Mouse (Mus musculus): ENCODE data around the gene Spaca4. TPM values are rescaled to one million over a fixed set of nuclear protein-coding genes. Genes with fewer than 3 reads are reported as not detected.

Spaca4 gene
- polyA plus RNA-seq (2021; fragmentation: Nextera tagmentation): not detected in 2 replicates
- long read RNA-seq, experiment 1: 0 reads
- long read RNA-seq, experiment 2: 0 reads

DNA sequence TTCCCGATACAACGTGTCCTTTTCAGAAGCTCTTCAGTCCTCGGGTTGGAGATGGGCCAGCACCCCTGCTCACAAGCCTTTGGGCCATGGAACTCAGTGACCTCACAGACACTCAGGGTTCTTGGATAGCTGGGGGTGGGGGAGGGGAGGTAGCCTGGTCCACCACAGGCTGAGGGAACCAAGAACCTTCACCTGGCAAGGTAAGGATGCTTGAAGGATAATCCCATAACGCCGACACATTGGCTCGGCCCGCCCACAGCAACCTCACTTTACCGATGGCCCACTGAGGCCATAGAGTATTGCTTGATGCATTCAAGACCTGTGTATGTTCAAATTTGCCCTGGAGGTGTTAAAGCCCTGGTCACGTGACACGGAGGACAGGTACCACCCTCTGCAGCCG is at the start of gene Spaca4:
Gene Spaca4, minus strand, starts transcription at position 101 of the 400 bp plus-strand sequence.

DNA sequence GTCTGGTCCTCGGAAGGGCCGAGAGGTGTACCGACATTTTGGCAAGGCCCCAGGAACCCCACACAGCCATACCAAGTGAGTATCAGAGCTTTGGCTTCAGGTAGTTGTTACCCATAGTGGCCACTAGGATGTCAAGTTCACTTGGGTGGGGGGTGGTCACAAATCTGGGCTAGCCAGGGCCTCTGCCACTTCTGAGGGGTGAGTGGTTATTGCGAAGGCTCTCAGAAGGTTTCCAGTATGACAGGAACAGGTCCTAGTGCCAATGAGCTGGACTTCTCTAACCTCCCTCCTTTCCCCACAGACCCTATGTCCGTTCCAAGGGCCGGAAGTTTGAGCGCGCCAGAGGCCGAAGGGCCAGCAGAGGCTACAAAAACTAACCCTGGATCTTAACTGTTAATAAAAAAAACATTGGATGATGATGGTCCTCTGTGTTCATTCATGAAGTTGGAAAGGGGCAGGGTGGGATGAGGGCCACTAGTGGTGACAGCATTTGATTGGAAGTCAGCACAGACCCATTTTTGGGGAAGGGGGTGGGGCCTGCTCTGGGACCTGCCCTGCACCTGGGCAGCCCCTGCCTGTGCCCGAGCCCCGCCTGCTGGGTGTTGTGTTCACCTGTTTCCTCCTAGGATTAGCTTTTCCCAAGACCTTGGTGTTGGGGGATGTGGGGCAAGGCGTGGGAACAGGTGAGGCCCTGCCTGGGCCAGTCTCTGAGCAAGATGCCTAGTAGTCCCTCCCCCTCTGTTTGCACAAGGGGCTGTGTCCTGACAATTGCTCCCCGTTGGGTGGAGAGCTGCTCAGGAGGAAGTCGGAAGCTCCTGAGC is 5.0 kb downstream of the Spaca4 start, which contains the start of gene Fam83e:
Gene Fam83e, plus strand, starts transcription at position 800 of the 821 bp plus-strand sequence.

DNA sequence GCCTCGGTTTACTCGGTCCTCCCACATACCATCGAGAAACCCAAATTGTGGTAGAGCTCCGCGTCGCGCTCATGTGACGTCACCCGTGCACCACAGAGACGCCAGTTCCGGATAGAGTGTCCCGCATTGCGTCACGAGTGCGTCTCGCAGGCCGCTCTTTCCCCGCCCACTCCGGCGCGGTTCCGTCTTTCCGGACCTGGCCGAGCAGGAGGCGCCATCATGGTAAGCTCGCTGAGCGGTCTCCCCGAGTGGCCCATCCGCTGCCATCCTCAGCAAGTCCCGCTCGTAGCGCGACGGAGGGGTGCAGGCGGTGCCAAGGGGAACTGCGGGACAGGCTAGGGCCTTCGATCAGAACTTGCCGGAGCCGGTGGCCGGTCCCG is 7.7 kb downstream of the Spaca4 start, which contains the start of gene Sphk2:
Gene Sphk2, minus strand, starts transcription at position 85 of the 380 bp plus-strand sequence.

DNA sequence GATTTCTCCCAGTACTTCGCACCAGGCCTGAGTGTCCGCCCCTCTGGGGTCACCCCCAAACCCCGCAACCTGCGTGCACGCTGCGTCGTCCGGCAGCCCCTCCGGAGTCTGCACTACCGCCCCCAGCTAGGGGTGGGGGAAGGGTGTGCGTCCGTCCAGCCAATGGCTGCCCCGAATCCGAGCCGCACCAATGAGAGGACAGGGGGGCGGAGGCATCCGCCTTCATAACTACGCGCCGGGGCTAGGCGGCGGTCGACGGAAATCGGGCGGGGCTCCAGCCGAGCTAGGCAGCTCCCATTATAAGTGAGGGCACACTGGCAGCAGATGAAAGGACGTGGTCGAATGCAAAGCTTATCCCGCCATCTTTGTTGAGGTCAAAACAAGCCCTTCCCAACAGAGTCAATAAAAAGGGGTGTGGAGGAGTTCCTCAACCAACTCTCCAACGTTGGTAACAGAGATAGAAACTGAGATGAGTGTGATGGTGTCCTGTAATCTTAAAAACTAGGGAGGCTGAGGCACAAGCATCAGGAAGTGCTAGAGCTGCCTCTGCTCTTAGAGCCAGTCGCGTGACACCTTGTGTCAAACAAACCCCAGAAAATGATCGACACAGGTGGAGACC is 10.4 kb downstream of the Spaca4 start, which contains the start of gene Rpl18:
Gene Rpl18, plus strand, starts transcription at position 368 of the 619 bp plus-strand sequence.

DNA sequence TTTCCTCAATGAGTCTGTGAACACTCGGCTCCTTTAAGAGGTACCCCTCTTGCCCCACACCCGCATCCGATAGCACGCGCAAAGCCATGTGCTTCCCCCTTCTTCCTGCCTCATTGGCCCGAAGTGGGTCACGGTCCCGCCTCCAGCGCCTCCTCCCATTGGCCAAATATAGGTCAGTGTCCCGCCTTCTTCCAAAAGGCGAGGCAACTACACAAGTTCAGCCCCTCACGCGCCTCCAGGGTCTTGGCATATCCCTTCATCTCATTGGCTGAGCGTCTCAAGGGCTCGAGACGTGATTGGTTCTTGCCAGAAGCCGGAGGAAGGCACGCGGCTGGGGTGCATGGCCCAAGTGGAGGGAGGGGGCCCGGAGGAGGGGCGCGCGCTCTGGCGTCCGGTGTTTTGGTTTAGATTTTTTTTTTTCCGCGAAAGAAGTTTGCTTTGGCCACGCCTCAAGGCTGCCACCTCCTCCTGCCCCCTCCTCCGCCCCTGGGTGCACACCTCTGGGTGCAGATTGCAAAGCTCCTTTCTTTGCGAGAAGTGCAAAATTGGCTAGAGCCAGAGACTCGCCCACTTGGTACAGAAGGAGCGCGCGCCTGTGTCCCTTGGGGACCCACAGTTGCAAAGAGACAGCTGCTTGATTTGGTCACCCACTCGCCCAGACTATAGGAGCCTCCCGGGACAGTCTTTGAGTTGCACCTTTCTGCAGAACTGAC is 20.7 kb downstream of the Spaca4 start, which contains the start of gene Dbp:
Gene Dbp, plus strand, starts transcription at position 359 of the 713 bp plus-strand sequence.

DNA sequence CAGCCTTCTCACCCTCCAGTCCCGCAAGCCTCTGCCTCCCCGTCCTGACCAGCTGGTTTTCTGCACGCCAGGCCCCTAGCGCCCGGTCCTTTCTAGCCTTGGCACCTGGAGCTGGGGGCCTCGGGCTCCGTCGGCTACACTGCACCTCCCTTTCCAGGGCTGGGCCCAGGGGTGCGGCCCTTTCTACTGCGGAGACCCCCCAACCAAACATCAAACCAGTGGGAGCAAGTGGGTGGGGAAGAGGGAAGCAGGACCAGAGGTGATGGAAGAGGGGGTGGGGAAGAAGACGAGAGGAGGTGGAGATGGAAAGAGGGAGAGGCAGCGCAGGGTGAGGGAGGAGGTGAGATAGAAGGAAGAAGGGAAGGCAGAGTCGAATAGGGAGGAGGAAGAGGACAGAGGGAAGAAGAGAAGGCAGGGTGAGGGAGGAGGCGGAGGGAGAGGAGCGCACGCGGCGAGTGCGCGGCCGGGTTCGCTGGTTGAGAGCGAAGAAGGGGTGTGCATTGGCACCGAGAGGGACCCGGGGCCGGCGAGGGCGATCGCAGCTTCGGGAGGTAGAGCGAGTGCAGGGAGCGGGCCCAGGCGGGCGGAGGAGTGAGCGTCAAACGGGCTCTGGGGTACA is 26.0 kb downstream of the Spaca4 start, which contains the start of gene Car11:
Gene Car11, plus strand, starts transcription at position 321 of the 619 bp plus-strand sequence.

DNA sequence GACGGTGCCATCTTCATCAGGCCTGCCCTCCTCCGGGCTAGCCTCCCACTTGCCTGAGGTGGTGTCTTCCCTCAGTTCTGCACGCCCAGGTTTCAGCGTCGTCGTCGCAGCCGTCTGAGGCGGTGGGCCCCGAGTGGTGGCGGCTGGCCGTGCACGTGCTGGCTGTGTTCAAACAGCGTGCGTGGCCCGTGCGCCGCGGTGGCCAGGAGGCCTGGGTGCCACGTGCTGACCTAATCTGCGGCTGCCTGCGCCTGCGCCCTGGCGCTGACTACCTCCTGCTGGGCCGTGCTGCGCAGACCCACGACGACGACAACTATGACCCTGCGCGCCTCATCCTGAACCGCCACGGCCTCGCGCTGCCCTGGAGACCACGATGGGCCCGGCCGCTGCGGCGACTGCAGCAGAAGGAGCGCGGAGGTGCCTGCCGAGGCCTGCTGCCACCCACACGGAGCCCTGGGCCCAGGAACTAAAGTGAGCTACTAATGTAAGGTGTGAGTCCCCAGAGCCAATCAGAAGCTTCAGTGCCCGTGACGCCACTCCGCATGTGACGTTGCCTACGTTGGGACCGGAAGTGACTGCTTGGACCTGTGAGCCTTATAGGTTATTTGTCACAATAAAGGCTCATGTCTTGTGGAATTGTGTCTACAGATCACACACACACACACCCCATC is 31.6 kb downstream of the Spaca4 start, which contains the start of gene Sec1:
Gene Sec1, minus strand, starts transcription at position 482 of the 671 bp plus-strand sequence.

DNA sequence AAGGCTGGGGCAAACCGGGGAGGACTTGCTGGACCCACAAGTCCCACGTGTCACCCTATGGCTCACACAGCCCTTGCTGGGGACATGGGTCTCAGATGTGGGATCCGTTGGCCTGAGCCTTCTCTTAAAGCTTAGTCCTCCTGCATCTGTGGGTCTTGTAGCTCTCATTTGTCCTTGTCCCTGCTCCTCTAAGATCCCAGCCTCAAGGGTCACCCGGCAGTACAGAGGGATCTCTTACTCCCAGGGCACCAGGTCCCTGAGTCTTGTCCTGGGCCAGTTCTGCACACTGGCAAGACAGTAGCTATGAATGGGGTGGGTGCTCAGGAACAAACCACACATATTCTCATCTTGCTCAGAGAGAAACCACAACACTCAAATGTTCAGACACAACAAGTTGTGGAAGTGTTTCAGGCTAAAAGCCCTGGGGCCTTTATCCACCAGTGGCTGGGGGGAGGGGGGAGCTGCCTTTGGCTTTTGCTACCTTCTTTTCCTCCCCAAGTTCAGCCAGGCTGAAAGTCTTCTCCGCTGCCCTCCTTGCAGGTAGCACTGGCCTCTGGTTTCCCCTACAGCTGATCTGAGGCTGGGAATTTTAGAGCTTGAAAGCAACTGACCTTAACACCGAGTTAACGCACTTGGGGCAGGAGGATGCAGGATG is 42.1 kb downstream of the Spaca4 start, which contains the start of gene Ntn5:
Gene Ntn5, plus strand, starts transcription at position 627 of the 655 bp plus-strand sequence.

Other genes starting within 250 kb of the Spaca4 start
- 0.13 and 0.14 TPM in 2 replicates for gene Tulp2, start 243.9 kb downstream of the Spaca4 start, polyA plus RNA-seq (2021; fragmentation: Nextera tagmentation)
- not detected in 2 replicates for gene Gm45808, start 239.0 kb downstream of the Spaca4 start, polyA plus RNA-seq (2021; fragmentation: Nextera tagmentation)
- gene Dhdh, start 237.0 kb downstream of the Spaca4 start, polyA plus RNA-seq (2021; fragmentation: Nextera tagmentation): 2.6 and 3.5 TPM in 2 replicates
- gene Nucb1, start 215.4 kb downstream of the Spaca4 start, polyA plus RNA-seq (2021; fragmentation: Nextera tagmentation): 74.5 and 76.8 TPM in 2 replicates
- 17.6 and 18.2 TPM in 2 replicates for gene Ppp1r15a, start 199.5 kb downstream of the Spaca4 start, polyA plus RNA-seq (2021; fragmentation: Nextera tagmentation)
- 0.67 and 1.7 TPM in 2 replicates for gene Plekha4, start 199.5 kb downstream of the Spaca4 start, polyA plus RNA-seq (2021; fragmentation: Nextera tagmentation)
- gene Hsd17b14, start 170.9 kb downstream of the Spaca4 start, polyA plus RNA-seq (2021; fragmentation: Nextera tagmentation): 0.43 TPM in 1 of 2 replicates, not detected in the other
- gene Bcat2, start 155.7 kb downstream of the Spaca4 start, polyA plus RNA-seq (2021; fragmentation: Nextera tagmentation): 7.0 and 8.5 TPM in 2 replicates
- not detected in 2 replicates for gene Fgf21, start 110.3 kb downstream of the Spaca4 start, polyA plus RNA-seq (2021; fragmentation: Nextera tagmentation)
- gene Fut1, start 108.5 kb downstream of the Spaca4 start, polyA plus RNA-seq (2021; fragmentation: Nextera tagmentation): 0.08 TPM in 1 of 2 replicates, not detected in the other
- 0.09 TPM in 1 of 2 replicates, not detected in the other for gene Izumo1, start 104.0 kb downstream of the Spaca4 start, polyA plus RNA-seq (2021; fragmentation: Nextera tagmentation)
- 2.3 and 3.1 TPM in 2 replicates for gene Rasip1, start 98.3 kb downstream of the Spaca4 start, polyA plus RNA-seq (2021; fragmentation: Nextera tagmentation)
- gene Mamstr, start 85.8 kb downstream of the Spaca4 start, polyA plus RNA-seq (2021; fragmentation: Nextera tagmentation): 1.1 and 1.2 TPM in 2 replicates
- gene Fut2, start 59.4 kb downstream of the Spaca4 start, polyA plus RNA-seq (2021; fragmentation: Nextera tagmentation): 0.10 and 0.16 TPM in 2 replicates
- 5.2 and 6.6 TPM in 2 replicates for gene Ntn5, start 41.8 kb downstream of the Spaca4 start, polyA plus RNA-seq (2021; fragmentation: Nextera tagmentation)
- gene Sec1, start 31.4 kb downstream of the Spaca4 start, polyA plus RNA-seq (2021; fragmentation: Nextera tagmentation): 0.15 and 0.36 TPM in 2 replicates
- gene Car11, start 26.0 kb downstream of the Spaca4 start, polyA plus RNA-seq (2021; fragmentation: Nextera tagmentation): 39.6 and 49.9 TPM in 2 replicates
- 49.2 and 52.8 TPM in 2 replicates for gene Dbp, start 20.7 kb downstream of the Spaca4 start, polyA plus RNA-seq (2021; fragmentation: Nextera tagmentation)
- 357 and 361 TPM in 2 replicates for gene Rpl18, start 10.4 kb downstream of the Spaca4 start, polyA plus RNA-seq (2021; fragmentation: Nextera tagmentation)
- gene Sphk2, start 7.8 kb downstream of the Spaca4 start, polyA plus RNA-seq (2021; fragmentation: Nextera tagmentation): 5.5 and 6.1 TPM in 2 replicates
- gene Fam83e, start 4.6 kb downstream of the Spaca4 start, polyA plus RNA-seq (2021; fragmentation: Nextera tagmentation): 0.09 TPM in 1 of 2 replicates, not detected in the other
- 6.9 and 9.4 TPM in 2 replicates for gene Lmtk3, start 57.9 kb upstream of the Spaca4 start, polyA plus RNA-seq (2021; fragmentation: Nextera tagmentation)
- gene Sult2b1, start 58.9 kb upstream of the Spaca4 start, polyA plus RNA-seq (2021; fragmentation: Nextera tagmentation): 20.6 and 22.7 TPM in 2 replicates
- 135 and 136 TPM in 2 replicates for gene Cyth2, start 88.8 kb upstream of the Spaca4 start, polyA plus RNA-seq (2021; fragmentation: Nextera tagmentation)
- gene Kcnj14, start 99.0 kb upstream of the Spaca4 start, polyA plus RNA-seq (2021; fragmentation: Nextera tagmentation): 1.5 and 2.2 TPM in 2 replicates
- 23.8 and 25.5 TPM in 2 replicates for gene Grwd1, start 105.1 kb upstream of the Spaca4 start, polyA plus RNA-seq (2021; fragmentation: Nextera tagmentation)
- gene Kdelr1, start 147.0 kb upstream of the Spaca4 start, polyA plus RNA-seq (2021; fragmentation: Nextera tagmentation): 44.4 and 48.6 TPM in 2 replicates
- gene Grin2d, start 152.6 kb upstream of the Spaca4 start, polyA plus RNA-seq (2021; fragmentation: Nextera tagmentation): 0.59 and 0.88 TPM in 2 replicates
- gene Syngr4, start 170.9 kb upstream of the Spaca4 start, polyA plus RNA-seq (2021; fragmentation: Nextera tagmentation): not detected in 2 replicates
- 2.6 and 3.3 TPM in 2 replicates for gene Tmem143, start 171.1 kb upstream of the Spaca4 start, polyA plus RNA-seq (2021; fragmentation: Nextera tagmentation)
- gene Emp3, start 195.6 kb upstream of the Spaca4 start, polyA plus RNA-seq (2021; fragmentation: Nextera tagmentation): 6.8 and 8.2 TPM in 2 replicates
- gene Ccdc114, start 198.3 kb upstream of the Spaca4 start, polyA plus RNA-seq (2021; fragmentation: Nextera tagmentation): 1.2 and 2.6 TPM in 2 replicates

Measured in layer of hippocampus, adult 6 months (tissue).